Mouse (Mus musculus): ENCODE data around the gene Nt5c1b. TPM values are rescaled to one million over a fixed set of nuclear protein-coding genes. Genes with fewer than 3 reads are reported as not detected.

Nt5c1b gene
- polyA plus RNA-seq, 1 experiment from 2014 or later, result not detected

GRCm38 (mm10) chr12:10411453-10411852 is 41.7 kb downstream of the Nt5c1b start:
- no peak for TF ChIP-seq CTCF (IDR thresholded peaks at IDR 0.05)
- in situ Hi-C loops (cut with MboI; ENCODE audit: low pct_unique_long_range_greater_than_20kb), result no loop called here
- CTCF ChIA-PET, result no interaction called here

DNA sequence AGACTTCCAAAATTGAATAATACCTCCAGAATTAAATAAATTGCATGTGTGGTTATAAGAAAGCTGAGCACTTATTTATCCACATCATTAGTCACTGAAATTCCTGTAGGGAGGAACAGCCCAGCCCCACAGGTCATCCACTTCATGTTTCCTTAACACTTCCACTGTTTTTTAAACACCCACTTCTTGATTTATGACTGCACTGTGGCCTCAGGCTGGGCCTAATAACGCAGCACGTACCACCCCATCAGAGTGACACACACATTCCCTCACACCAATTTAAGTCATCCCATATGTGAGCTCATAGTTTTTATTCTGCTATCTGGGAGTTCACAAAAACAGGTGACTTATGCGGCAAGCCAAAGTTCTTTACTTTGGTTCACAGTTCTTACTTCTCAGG is 52.6 kb downstream of the Nt5c1b start:
- no peaks in the 10 kb centered on the region for H3K27me3 ChIP-seq
- ChIA-PET CTCF (interaction anchor here (1.4 kb wide), 1 partner anchor 15 kb away, joined by 3 read pairs; no protein-coding TSS in a partner anchor), POLR2A (no interaction called here)
- in situ Hi-C loops (cut with MboI; ENCODE audit: low pct_unique_long_range_greater_than_20kb), result no loop called here
- TF ChIP-seq CTCF (IDR thresholded peaks at IDR 0.05), result no peak
- ATAC-seq (no peak), DNase-seq (ENCODE audit: low read depth, low spot score) (no peak)

More at GRCm38 (mm10) chr12:10411453-10411852, 41.7 kb downstream of the Nt5c1b start:
- DNase-seq (ENCODE audit: low read depth, low spot score) (no peak), ATAC-seq (no peak)
- H3K27me3 ChIP-seq, result no peaks in the 10 kb centered on the region
- POLR2A ChIA-PET, result no interaction called here

DNA sequence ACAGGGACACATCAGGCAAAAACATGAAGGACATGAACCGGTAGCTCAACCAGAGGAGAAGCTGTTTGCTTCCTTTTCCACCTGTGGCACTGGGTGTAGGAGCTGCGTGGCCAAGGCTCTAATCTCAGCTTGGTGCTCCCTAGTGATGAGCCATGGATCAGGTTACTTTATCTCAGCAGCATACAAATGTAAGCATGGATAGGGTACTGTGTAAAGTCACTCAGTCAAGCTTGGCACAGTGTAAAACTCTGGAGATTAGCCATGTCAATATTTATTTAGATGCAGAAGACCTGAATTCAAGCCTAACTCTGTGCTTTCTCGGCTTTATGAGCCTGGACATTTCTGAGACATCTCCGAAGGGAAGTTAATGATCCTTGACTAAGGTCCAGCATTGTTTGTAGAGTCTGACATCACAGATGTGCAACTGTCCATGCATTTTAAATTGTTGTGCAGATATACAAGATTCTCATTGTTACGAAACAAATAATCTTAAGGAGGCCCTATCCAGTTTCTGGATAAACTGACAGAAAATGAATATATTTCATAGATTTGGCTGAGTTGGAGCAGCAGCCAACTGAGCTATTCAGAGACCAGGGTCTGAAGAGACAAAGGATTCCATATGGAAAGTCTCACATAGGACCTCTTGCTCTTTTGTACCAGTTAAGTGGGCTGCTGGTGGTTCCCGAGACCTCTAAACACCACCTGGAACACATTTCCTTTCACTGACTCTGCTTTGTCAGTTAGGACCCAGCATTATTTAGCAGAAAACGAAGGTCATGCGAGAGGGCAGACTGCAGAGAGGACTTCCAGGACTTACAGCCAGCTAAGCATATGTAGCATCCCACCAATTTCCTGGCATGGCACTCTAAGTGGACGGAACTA is 56.5 kb downstream of the Nt5c1b start:
- no peak for TF ChIP-seq CTCF (IDR thresholded peaks at IDR 0.05)
- DNase-seq (ENCODE audit: low read depth, low spot score), result peak; percentile 48
- ChIA-PET CTCF (interaction anchor here (1.3 to 1.6 kb wide), 2 partner anchors 11 to 12 kb away, joined by 3 to 6 read pairs; no protein-coding TSS in a partner anchor), POLR2A (no interaction called here)
- H3K27me3 ChIP-seq, result no peaks in the 10 kb centered on the region
- in situ Hi-C loops (cut with MboI; ENCODE audit: low pct_unique_long_range_greater_than_20kb), result loop anchor here (25.0 kb wide), 1 partner anchor 439 kb away; no protein-coding TSS in a partner anchor
- ATAC-seq, result peak; percentile 62

DNA sequence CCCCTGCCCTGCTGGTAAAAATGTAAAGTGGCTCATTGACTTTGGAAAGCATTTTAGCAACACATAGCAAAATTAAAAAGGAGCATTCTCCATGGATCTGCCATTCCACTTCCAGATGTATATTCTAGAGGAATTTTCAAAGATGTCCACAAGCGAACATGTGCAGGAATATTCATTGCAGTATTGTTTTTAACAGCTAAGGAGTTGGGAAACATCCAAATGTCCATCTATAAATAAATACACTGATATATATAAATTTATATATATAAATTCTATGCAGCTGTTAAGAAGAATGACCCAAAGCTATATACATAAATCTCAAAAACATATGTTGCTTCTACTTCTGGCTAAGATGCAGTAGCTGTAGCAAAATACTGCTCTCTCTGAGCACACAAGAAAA is 61.2 kb downstream of the Nt5c1b start:
- no peak for TF ChIP-seq CTCF (IDR thresholded peaks at IDR 0.05)
- H3K27me3 ChIP-seq, result no peaks in the 10 kb centered on the region
- in situ Hi-C loops (cut with MboI; ENCODE audit: low pct_unique_long_range_greater_than_20kb), result loop anchor here (10.0 to 25.0 kb wide), 2 partner anchors 444 to 576 kb away; no protein-coding TSS in a partner anchor
- ATAC-seq (no peak), DNase-seq (ENCODE audit: low read depth, low spot score) (no peak)
- ChIA-PET POLR2A (no interaction called here), CTCF (no interaction called here)

DNA sequence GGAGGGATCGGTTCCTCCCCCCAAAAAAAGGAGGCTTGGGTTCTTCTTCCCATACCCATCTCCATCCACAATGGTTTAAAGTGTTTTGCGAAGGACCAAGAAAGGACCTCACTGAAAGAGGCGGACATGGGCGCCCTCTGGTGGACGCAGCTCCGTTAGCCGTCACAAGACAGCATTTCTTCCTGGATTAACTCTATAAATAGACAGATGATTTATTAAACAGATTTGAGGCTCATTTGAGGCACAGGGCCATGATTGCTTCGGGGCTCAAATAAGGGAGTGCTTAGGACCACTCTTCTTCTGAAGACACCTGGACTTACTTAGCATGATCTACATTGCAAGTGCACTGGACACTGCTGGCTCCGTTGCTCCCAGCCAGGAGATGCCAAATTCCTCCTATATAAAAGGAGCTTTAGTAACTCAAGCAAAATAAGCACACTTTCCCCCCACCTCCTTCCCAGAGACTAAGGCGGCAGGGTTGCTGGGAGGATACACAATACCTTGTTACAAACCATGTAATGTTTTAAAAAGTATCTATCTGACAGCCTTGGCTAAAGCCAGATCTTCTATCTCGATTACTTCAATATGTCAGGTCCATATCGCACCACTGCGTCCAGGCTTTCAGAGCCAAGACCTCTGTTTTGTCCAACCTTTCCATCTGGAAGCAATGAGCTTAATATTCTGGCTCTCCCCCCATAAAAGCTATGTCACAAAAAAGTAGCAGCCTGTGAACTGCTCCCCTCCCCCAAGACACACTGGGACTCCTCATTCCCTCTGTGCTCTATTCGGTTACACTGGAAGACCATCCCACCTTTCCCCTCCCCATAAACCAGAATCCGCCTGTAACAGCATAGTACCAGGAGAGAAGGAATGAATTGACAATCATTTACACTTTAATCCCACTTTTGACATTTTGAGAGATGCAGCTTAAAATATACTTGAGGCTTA is 68.6 kb downstream of the Nt5c1b start:
- DNase-seq (ENCODE audit: low read depth, low spot score) (no peak), ATAC-seq (no peak)
- POLR2A ChIA-PET, result interaction anchor here (0.7 kb wide), 4 partner anchors 996 to 1854 kb away, joined by 3 read pairs; no protein-coding TSS in a partner anchor
- CTCF ChIA-PET, result interaction anchor here (0.6 to 2.9 kb wide), 13 partner anchors 9 to 1408 kb away, joined by 3 to 13 read pairs (median 3); partner anchors contain the start of genes Osr1 and Ttc32
- peak; percentile 90 for TF ChIP-seq CTCF (IDR thresholded peaks at IDR 0.05)
- in situ Hi-C loops (cut with MboI; ENCODE audit: low pct_unique_long_range_greater_than_20kb), result loop anchor here (5.0 to 25.0 kb wide), 6 partner anchors 99 to 1401 kb away; no protein-coding TSS in a partner anchor
- H3K27me3 ChIP-seq, result no peaks in the 10 kb centered on the region

Other genes starting within 250 kb of the Nt5c1b start
- 28.6 TPM for gene Rdh14, start 20.8 kb downstream of the Nt5c1b start, polyA plus RNA-seq (2021)

Data from Patski (cell line).